19 mouse cellular contexts compared by ENCODE assay signal in the genomic region with DNA sequence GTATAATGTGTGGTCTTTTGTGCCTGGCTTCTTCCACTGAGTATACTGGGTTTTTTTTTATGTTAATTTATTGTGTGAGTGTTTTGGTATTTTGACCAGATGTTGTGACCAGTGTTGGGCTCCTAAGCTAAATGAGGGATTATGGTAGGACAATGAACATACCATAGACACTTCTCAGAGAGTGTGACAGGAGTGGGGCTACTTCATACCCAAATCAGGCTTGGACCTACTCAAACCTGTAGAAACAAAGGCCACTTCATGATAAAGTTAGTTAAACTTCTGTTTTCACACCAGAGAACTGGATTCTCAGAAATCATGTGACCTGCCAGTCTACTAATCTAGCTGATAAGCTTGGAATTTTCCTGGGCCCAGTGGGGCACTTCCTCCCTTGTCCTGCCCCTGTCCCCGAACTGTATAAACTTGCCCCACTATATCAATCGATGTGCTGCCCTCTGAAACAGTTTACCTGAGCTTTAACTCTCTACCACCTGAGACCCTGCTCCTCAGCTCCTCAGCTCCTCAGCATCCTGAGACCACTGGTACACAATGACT. TPM values are rescaled to one million over a fixed set of nuclear protein-coding genes. Genes with fewer than 3 reads are reported as not detected.
"Had no signal": no experiment of that assay in that cellular context is flagged by ENCODE, and none has a peak within 500 bp of the region (broad histone marks: within the 10 kb centered on the region; RNA-seq: fewer than 3 reads in every experiment).

No protein-coding gene starts in this region.

- ATAC-seq: midbrain, embryonic 15.5 days had no signal

- H3K36me3 ChIP-seq: liver, embryonic 13.5 days; midbrain, embryonic 12.5 days; midbrain, embryonic 15.5 days; neural tube, embryonic 12.5 days; neural tube, embryonic 15.5 days had no signal

- H3K9me3 ChIP-seq: liver, embryonic 13.5 days; midbrain, embryonic 12.5 days; midbrain, embryonic 15.5 days; neural tube, embryonic 12.5 days; neural tube, embryonic 15.5 days had no signal

- H3K4me1 ChIP-seq: midbrain, embryonic 12.5 days; midbrain, embryonic 15.5 days; neural tube, embryonic 12.5 days; neural tube, embryonic 15.5 days had no signal

- DNase-seq: kidney, adult 2 months; kidney, postnatal 25 days; layer of hippocampus, postnatal 36 days; liver, embryonic 13.5 days; lung, postnatal 14 days; right cerebral cortex, adult 18-20 months; right cerebral cortex, postnatal 14 days; right cerebral cortex, postnatal 4 days; thymus, postnatal 25 days had no signal

- H3K27me3 ChIP-seq: liver, embryonic 13.5 days; midbrain, embryonic 12.5 days; midbrain, embryonic 15.5 days; neural tube, embryonic 12.5 days; neural tube, embryonic 15.5 days had no signal

- H3K4me2 ChIP-seq: liver, embryonic 13.5 days; midbrain, embryonic 12.5 days; midbrain, embryonic 15.5 days; neural tube, embryonic 12.5 days; neural tube, embryonic 15.5 days had no signal

- H3K4me3 ChIP-seq: left cerebral cortex, adult 2 months; liver, embryonic 13.5 days; midbrain, embryonic 12.5 days; midbrain, embryonic 15.5 days; neural tube, embryonic 12.5 days; neural tube, embryonic 15.5 days had no signal

- H3K27ac ChIP-seq: kidney, postnatal 0 days; left cerebral cortex, adult 2 months; liver, embryonic 13.5 days; macrophage; midbrain, embryonic 12.5 days; midbrain, embryonic 15.5 days; neural tube, embryonic 12.5 days; neural tube, embryonic 15.5 days had no signal

- H3K9ac ChIP-seq: liver, embryonic 13.5 days; midbrain, embryonic 12.5 days; midbrain, embryonic 15.5 days; neural tube, embryonic 12.5 days; neural tube, embryonic 15.5 days had no signal

RNA-seq across cellular contexts. Expression of a gene that starts 20.3 kb away (rescaled TPM):
- polyA plus RNA-seq: limb, embryonic 11.5 days; liver, adult 2 months; macrophage; midbrain, embryonic 12.5 days; midbrain, embryonic 15.5 days; neural tube, embryonic 12.5 days; neural tube, embryonic 15.5 days; thymus, postnatal 0 days had no signal
